Mouse (Mus musculus) myocyte (in vitro differentiated cells): ENCODE results near the gene Clec10a.

Experiments
- POLR2A ChIP-seq: IDR thresholded peaks from one replicate; pipeline ENCODE4 v1.6.1; 2011; ENCODE audit warnings: low read depth, mild to moderate bottlenecking, control low read depth, moderate library complexity; ENCODE audit not compliant: insufficient read length
- POLR2AphosphoS2 ChIP-seq: IDR thresholded peaks from one replicate; pipeline ENCODE4 v1.6.1; 2011; ENCODE audit warnings: low read depth, control low read depth; ENCODE audit not compliant: insufficient read length
- TCF3 ChIP-seq: IDR thresholded peaks from one replicate; pipeline ENCODE4 v1.6.1; 2011; ENCODE audit warnings: low read depth, control low read depth; ENCODE audit not compliant: insufficient read length

GRCm38 (mm10) chr11:70199107-70199506, 43.1 kb downstream of the Clec10a start:
- TF ChIP-seq POLR2A (no peak), POLR2AphosphoS2 (no peak), TCF3 (no peak)
